Mouse (Mus musculus): Measurements from ENCODE around the gene Kmt2c. TPM values are rescaled to one million over a fixed set of nuclear protein-coding genes. Genes with fewer than 3 reads are reported as not detected.

Kmt2c gene
- total and polyA plus RNA-seq, 3 experiments = 5.3 to 156 (median 50.2) TPM

DNA sequence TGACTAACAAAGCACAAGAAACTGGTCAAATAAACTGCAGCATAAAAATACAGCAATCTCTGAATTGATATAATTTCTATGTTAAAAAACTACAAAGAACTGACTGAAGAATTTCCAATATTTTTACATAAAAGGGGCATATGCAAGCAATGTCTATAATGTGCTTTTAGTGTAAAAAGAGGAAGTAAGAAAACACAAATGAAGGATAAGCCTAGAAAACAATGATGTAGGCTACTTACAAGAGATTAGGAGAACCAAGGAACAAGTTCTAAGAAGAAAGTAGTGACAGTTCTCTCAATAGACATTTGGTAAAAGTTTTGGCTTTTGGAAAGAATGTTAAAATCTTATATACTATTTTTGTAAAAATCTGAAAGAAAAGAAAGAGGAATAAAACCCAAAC lies 119.4 kb downstream of the Kmt2c start:
- peaks cover 4% of the 10 kb centered on the region; the same call in 1 of the 2 replicates for H3K4me1 ChIP-seq (ENCODE audit: insufficient read depth, low read depth, low read length)
- no peak for TF ChIP-seq GATA1 (IDR thresholded peaks at IDR 0.05; ENCODE audit: borderline replicate concordance, low read length)
- no peak for TF ChIP-seq GATA2 (IDR thresholded peaks at IDR 0.05; ENCODE audit: borderline replicate concordance, low read depth, low read length)
- TF ChIP-seq TAL1 (conservative IDR thresholded peaks at IDR 0.05; ENCODE audit: low read depth, low read length) = no peak
- TF ChIP-seq CTCF (IDR thresholded peaks at IDR 0.05; ENCODE audit: low read depth, low read length) = no peak
- TF ChIP-seq POLR2AphosphoS5 (IDR thresholded peaks at IDR 0.05; ENCODE audit: insufficient replicate concordance, low read depth, low read length) = no peak
- H3K27me3 ChIP-seq (ENCODE audit: insufficient read depth, low read length) = no peaks in the 10 kb centered on the region
- DNase-seq (ENCODE audit: low spot score) (no peak), ATAC-seq (ENCODE audit: extremely low read depth, insufficient number of reproducible peaks, low FRiP score, poor library complexity, severe bottlenecking) (no peak)
- no peak overlapping the region for H3K4me3 ChIP-seq (ENCODE audit: low read depth, low read length)
- H3K36me3 ChIP-seq (replicated peaks) = peaks cover 18% of the 10 kb centered on the region
- H3K9me3 ChIP-seq (replicated peaks) = no peaks in the 10 kb centered on the region

GRCm38 (mm10) chr5:25368420-25368819 lies 130.2 kb downstream of the Kmt2c start:
- Histone ChIP-seq H3K27me3 (ENCODE audit: insufficient read depth, low read length) (no peaks in the 10 kb centered on the region), H3K9me3 (replicated peaks) (no peaks in the 10 kb centered on the region), H3K36me3 (replicated peaks) (peaks cover 33% of the 10 kb centered on the region), H3K4me1 (ENCODE audit: insufficient read depth, low read depth, low read length) (no peaks in the 10 kb centered on the region), H3K4me3 (ENCODE audit: low read depth, low read length) (no peak overlapping the region)
- DNase-seq (ENCODE audit: low spot score) (no peak), ATAC-seq (ENCODE audit: extremely low read depth, insufficient number of reproducible peaks, low FRiP score, poor library complexity, severe bottlenecking) (no peak)
- TF ChIP-seq GATA2 (IDR thresholded peaks at IDR 0.05; ENCODE audit: borderline replicate concordance, low read depth, low read length) = no peak
- no peak for TF ChIP-seq CTCF (IDR thresholded peaks at IDR 0.05; ENCODE audit: low read depth, low read length)
- no peak for TF ChIP-seq TAL1 (conservative IDR thresholded peaks at IDR 0.05; ENCODE audit: low read depth, low read length)
- no peak for TF ChIP-seq POLR2AphosphoS5 (IDR thresholded peaks at IDR 0.05; ENCODE audit: insufficient replicate concordance, low read depth, low read length)
- no peak for TF ChIP-seq GATA1 (IDR thresholded peaks at IDR 0.05; ENCODE audit: borderline replicate concordance, low read length)

- Histone ChIP-seq H3K36me3 (replicated peaks) (peaks cover 31% of the 10 kb centered on the region), H3K4me3 (ENCODE audit: low read depth, low read length) (no peak overlapping the region), H3K9me3 (replicated peaks) (no peaks in the 10 kb centered on the region), H3K27me3 (ENCODE audit: insufficient read depth, low read length) (no peaks in the 10 kb centered on the region), H3K4me1 (ENCODE audit: insufficient read depth, low read depth, low read length) (no peaks in the 10 kb centered on the region)
- TF ChIP-seq CTCF (IDR thresholded peaks at IDR 0.05; ENCODE audit: low read depth, low read length) = no peak
- TF ChIP-seq POLR2AphosphoS5 (IDR thresholded peaks at IDR 0.05; ENCODE audit: insufficient replicate concordance, low read depth, low read length) = no peak
- TF ChIP-seq GATA2 (IDR thresholded peaks at IDR 0.05; ENCODE audit: borderline replicate concordance, low read depth, low read length) = no peak
- no peak for TF ChIP-seq TAL1 (conservative IDR thresholded peaks at IDR 0.05; ENCODE audit: low read depth, low read length)
- TF ChIP-seq GATA1 (IDR thresholded peaks at IDR 0.05; ENCODE audit: borderline replicate concordance, low read length) = no peak
- no peak for ATAC-seq (ENCODE audit: extremely low read depth, insufficient number of reproducible peaks, low FRiP score, poor library complexity, severe bottlenecking)
- DNase-seq (ENCODE audit: low spot score) = no peak
These were observed 131.5 kb downstream of the Kmt2c start for GRCm38 (mm10) chr5:25367126-25367525.

- DNase-seq (ENCODE audit: low spot score) = no peak
- ATAC-seq (ENCODE audit: extremely low read depth, insufficient number of reproducible peaks, low FRiP score, poor library complexity, severe bottlenecking) = no peak
- H3K9me3 ChIP-seq (replicated peaks) = no peaks in the 10 kb centered on the region
- TF ChIP-seq TAL1 (conservative IDR thresholded peaks at IDR 0.05; ENCODE audit: low read depth, low read length) = no peak
- TF ChIP-seq GATA2 (IDR thresholded peaks at IDR 0.05; ENCODE audit: borderline replicate concordance, low read depth, low read length) = no peak
- TF ChIP-seq GATA1 (IDR thresholded peaks at IDR 0.05; ENCODE audit: borderline replicate concordance, low read length) = no peak
- no peak for TF ChIP-seq POLR2AphosphoS5 (IDR thresholded peaks at IDR 0.05; ENCODE audit: insufficient replicate concordance, low read depth, low read length)
- TF ChIP-seq CTCF (IDR thresholded peaks at IDR 0.05; ENCODE audit: low read depth, low read length) = no peak
- no peaks in the 10 kb centered on the region for H3K27me3 ChIP-seq (ENCODE audit: insufficient read depth, low read length)
- peaks cover 44% of the 10 kb centered on the region for H3K36me3 ChIP-seq (replicated peaks)
- no peaks in the 10 kb centered on the region for H3K4me1 ChIP-seq (ENCODE audit: insufficient read depth, low read depth, low read length)
- no peak overlapping the region for H3K4me3 ChIP-seq (ENCODE audit: low read depth, low read length)
These were observed 145.1 kb downstream of the Kmt2c start for GRCm38 (mm10) chr5:25353509-25353908.

- Histone ChIP-seq H3K27me3 (ENCODE audit: insufficient read depth, low read length) (no peaks in the 10 kb centered on the region), H3K9me3 (replicated peaks) (no peaks in the 10 kb centered on the region), H3K4me1 (ENCODE audit: insufficient read depth, low read depth, low read length) (no peaks in the 10 kb centered on the region), H3K4me3 (ENCODE audit: low read depth, low read length) (no peak overlapping the region), H3K36me3 (replicated peaks) (peaks cover 36% of the 10 kb centered on the region)
- TF ChIP-seq CTCF (IDR thresholded peaks at IDR 0.05; ENCODE audit: low read depth, low read length) = no peak
- TF ChIP-seq TAL1 (conservative IDR thresholded peaks at IDR 0.05; ENCODE audit: low read depth, low read length) = no peak
- TF ChIP-seq GATA2 (IDR thresholded peaks at IDR 0.05; ENCODE audit: borderline replicate concordance, low read depth, low read length) = no peak
- TF ChIP-seq GATA1 (IDR thresholded peaks at IDR 0.05; ENCODE audit: borderline replicate concordance, low read length) = no peak
- no peak for TF ChIP-seq POLR2AphosphoS5 (IDR thresholded peaks at IDR 0.05; ENCODE audit: insufficient replicate concordance, low read depth, low read length)
- DNase-seq (ENCODE audit: low spot score) (no peak), ATAC-seq (ENCODE audit: extremely low read depth, insufficient number of reproducible peaks, low FRiP score, poor library complexity, severe bottlenecking) (no peak)
These were observed 167.3 kb downstream of the Kmt2c start for GRCm38 (mm10) chr5:25331322-25331721.

GRCm38 (mm10) chr5:25313881-25314280 lies 184.7 kb downstream of the Kmt2c start:
- Histone ChIP-seq H3K36me3 (replicated peaks) (peaks cover 61% of the 10 kb centered on the region), H3K9me3 (replicated peaks) (no peaks in the 10 kb centered on the region), H3K4me1 (ENCODE audit: insufficient read depth, low read depth, low read length) (peaks cover 11% of the 10 kb centered on the region), H3K27me3 (ENCODE audit: insufficient read depth, low read length) (no peaks in the 10 kb centered on the region), H3K4me3 (ENCODE audit: low read depth, low read length) (no peak overlapping the region)
- DNase-seq (ENCODE audit: low spot score) (no peak), ATAC-seq (ENCODE audit: extremely low read depth, insufficient number of reproducible peaks, low FRiP score, poor library complexity, severe bottlenecking) (no peak)
- no peak for TF ChIP-seq GATA1 (IDR thresholded peaks at IDR 0.05; ENCODE audit: borderline replicate concordance, low read length)
- no peak for TF ChIP-seq POLR2AphosphoS5 (IDR thresholded peaks at IDR 0.05; ENCODE audit: insufficient replicate concordance, low read depth, low read length)
- TF ChIP-seq GATA2 (IDR thresholded peaks at IDR 0.05; ENCODE audit: borderline replicate concordance, low read depth, low read length) = no peak
- TF ChIP-seq TAL1 (conservative IDR thresholded peaks at IDR 0.05; ENCODE audit: low read depth, low read length) = no peak
- no peak for TF ChIP-seq CTCF (IDR thresholded peaks at IDR 0.05; ENCODE audit: low read depth, low read length)
